Mouse (Mus musculus): ENCODE results near the gene Ddx39b. TPM values are rescaled to one million over a fixed set of nuclear protein-coding genes. Genes with fewer than 3 reads are reported as not detected.

Gene Ddx39b
- total RNA-seq, 2 experiments from 2014 or later: 187 to 417 TPM

DNA sequence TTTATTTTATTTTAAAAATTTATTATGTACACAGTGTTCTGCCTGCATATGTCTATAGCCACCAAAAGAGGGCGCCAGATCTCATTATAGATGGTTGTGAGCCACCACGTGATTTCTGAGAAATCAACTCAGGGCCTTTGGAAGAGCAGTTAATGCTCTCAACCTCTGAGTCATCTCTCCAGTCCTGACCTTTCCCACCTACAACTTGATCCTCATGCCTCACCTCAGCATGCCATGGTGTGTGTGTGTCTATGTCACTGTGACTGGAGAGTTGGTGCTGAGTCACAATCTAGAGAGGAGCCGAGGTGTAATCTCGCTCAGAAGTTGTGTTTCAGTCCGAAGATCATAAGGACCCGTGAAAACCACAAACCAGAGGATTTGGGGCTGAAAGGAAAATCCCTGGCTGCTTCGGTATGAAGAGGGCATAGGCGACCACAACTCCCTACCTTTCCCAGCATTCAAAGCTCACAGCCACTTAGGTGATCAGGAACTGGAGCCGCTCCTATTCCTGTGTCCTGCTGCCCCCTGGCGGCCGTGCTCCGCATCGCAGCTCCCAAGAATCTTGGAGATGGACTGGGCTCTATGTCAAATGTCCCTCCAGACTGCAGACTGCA, 60.2 kb downstream of the Ddx39b start:
- ATAC-seq (replicated peaks; ENCODE audit: poor library complexity, severe bottlenecking): peak; percentile 72

DNA sequence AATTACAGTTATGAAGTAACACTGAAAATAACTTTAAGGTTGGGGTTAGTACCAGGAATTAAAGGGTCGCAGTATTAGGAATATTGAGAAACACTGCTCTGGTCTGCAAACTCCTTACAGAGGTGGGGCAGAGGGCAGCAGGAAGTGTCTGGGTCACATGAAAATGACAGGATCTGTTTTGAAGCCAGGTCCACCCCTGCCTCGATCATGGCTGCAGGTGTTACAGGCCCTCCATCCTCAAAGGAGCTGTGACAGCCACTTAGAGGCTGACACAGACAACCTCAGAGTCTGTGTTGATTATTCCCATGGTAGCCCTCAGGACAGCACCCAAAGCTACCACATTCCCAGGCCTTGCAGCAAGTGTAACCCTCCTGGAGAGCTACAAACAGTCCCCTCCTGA, 61.7 kb downstream of the Ddx39b start:
- ATAC-seq (replicated peaks; ENCODE audit: poor library complexity, severe bottlenecking): no peak

Other genes with a start within 250 kb of the Ddx39b start
Only the 30 nearest of the 35 such genes appear.
- gene Msh5, start 195.0 kb upstream of the Ddx39b start, total RNA-seq (2014; fragmentation: Nextera tagmentation): 0.19 and 6.8 TPM in 2 replicates
- gene Msh5, start 195.0 kb upstream of the Ddx39b start, total RNA-seq (2017): 0.62 and 3.6 TPM in 2 replicates
- gene Clic1, start 191.8 kb upstream of the Ddx39b start, total RNA-seq (2014; fragmentation: Nextera tagmentation): 231 and 245 TPM in 2 replicates
- gene Clic1, start 191.8 kb upstream of the Ddx39b start, total RNA-seq (2017): 268 and 347 TPM in 2 replicates
- 3.4 TPM in 1 of 2 replicates, not detected in the other for gene Ddah2, start 182.7 kb upstream of the Ddx39b start, total RNA-seq (2014; fragmentation: Nextera tagmentation)
- 0.57 and 3.7 TPM in 2 replicates for gene Ddah2, start 182.7 kb upstream of the Ddx39b start, total RNA-seq (2017)
- not detected in 2 replicates for gene Ly6g6c, start 176.4 kb upstream of the Ddx39b start, total RNA-seq (2014; fragmentation: Nextera tagmentation)
- not detected in 2 replicates for gene Ly6g6c, start 176.4 kb upstream of the Ddx39b start, total RNA-seq (2017)
- not detected in 2 replicates for gene Mpig6b, start 175.6 kb upstream of the Ddx39b start, total RNA-seq (2014; fragmentation: Nextera tagmentation)
- not detected in 2 replicates for gene Mpig6b, start 175.6 kb upstream of the Ddx39b start, total RNA-seq (2017)
- gene Ly6g6e, start 164.8 kb upstream of the Ddx39b start, total RNA-seq (2014; fragmentation: Nextera tagmentation): not detected in 2 replicates
- not detected in 2 replicates for gene Ly6g6e, start 164.8 kb upstream of the Ddx39b start, total RNA-seq (2017)
- gene Ly6g6d, start 163.7 kb upstream of the Ddx39b start, total RNA-seq (2014; fragmentation: Nextera tagmentation): not detected in 2 replicates
- not detected in 2 replicates for gene Ly6g6d, start 163.7 kb upstream of the Ddx39b start, total RNA-seq (2017)
- not detected in 2 replicates for gene Ly6g6f, start 156.1 kb upstream of the Ddx39b start, total RNA-seq (2014; fragmentation: Nextera tagmentation)
- gene Ly6g6f, start 156.1 kb upstream of the Ddx39b start, total RNA-seq (2017): not detected in 2 replicates
- gene Abhd16a, start 152.5 kb upstream of the Ddx39b start, total RNA-seq (2014; fragmentation: Nextera tagmentation): 26.7 and 33.3 TPM in 2 replicates
- gene Abhd16a, start 152.5 kb upstream of the Ddx39b start, total RNA-seq (2017): 27.7 and 35.0 TPM in 2 replicates
- gene Ly6g5c, start 133.5 kb upstream of the Ddx39b start, total RNA-seq (2014; fragmentation: Nextera tagmentation): not detected in 2 replicates
- gene Ly6g5c, start 133.5 kb upstream of the Ddx39b start, total RNA-seq (2017): not detected in 2 replicates
- 1.6 TPM in 1 of 2 replicates, not detected in the other for gene Ly6g5b, start 126.3 kb upstream of the Ddx39b start, total RNA-seq (2014; fragmentation: Nextera tagmentation)
- gene Ly6g5b, start 126.3 kb upstream of the Ddx39b start, total RNA-seq (2017): 0.56 TPM in 1 of 2 replicates, not detected in the other
- 21.2 and 25.4 TPM in 2 replicates for gene Gpank1, start 120.3 kb upstream of the Ddx39b start, total RNA-seq (2014; fragmentation: Nextera tagmentation)
- gene Gpank1, start 120.3 kb upstream of the Ddx39b start, total RNA-seq (2017): 24.0 and 26.9 TPM in 2 replicates
- 289 and 384 TPM in 2 replicates for gene Csnk2b, start 119.7 kb upstream of the Ddx39b start, total RNA-seq (2014; fragmentation: Nextera tagmentation)
- gene Csnk2b, start 119.7 kb upstream of the Ddx39b start, total RNA-seq (2017): 277 and 317 TPM in 2 replicates
- gene D17H6S53E, start 115.4 kb upstream of the Ddx39b start, total RNA-seq (2014; fragmentation: Nextera tagmentation): 16.3 and 18.4 TPM in 2 replicates
- gene D17H6S53E, start 115.4 kb upstream of the Ddx39b start, total RNA-seq (2017): 7.9 and 10.7 TPM in 2 replicates
- gene Apom, start 109.7 kb upstream of the Ddx39b start, total RNA-seq (2014; fragmentation: Nextera tagmentation): not detected in 2 replicates
- 1.2 TPM in 1 of 2 replicates, not detected in the other for gene Apom, start 109.7 kb upstream of the Ddx39b start, total RNA-seq (2017)
- 93.9 and 111 TPM in 2 replicates for gene Bag6, start 106.6 kb upstream of the Ddx39b start, total RNA-seq (2014; fragmentation: Nextera tagmentation)
- 68.8 and 74.0 TPM in 2 replicates for gene Bag6, start 106.6 kb upstream of the Ddx39b start, total RNA-seq (2017)
- 254 and 306 TPM in 2 replicates for gene Prrc2a, start 76.8 kb upstream of the Ddx39b start, total RNA-seq (2014; fragmentation: Nextera tagmentation)
- 43.2 and 67.9 TPM in 2 replicates for gene Prrc2a, start 76.8 kb upstream of the Ddx39b start, total RNA-seq (2017)
- gene Aif1, start 65.7 kb upstream of the Ddx39b start, total RNA-seq (2014; fragmentation: Nextera tagmentation): 15.1 and 20.8 TPM in 2 replicates
- gene Aif1, start 65.7 kb upstream of the Ddx39b start, total RNA-seq (2017): 7.8 and 14.3 TPM in 2 replicates
- 78.7 and 89.0 TPM in 2 replicates for gene Lst1, start 53.3 kb upstream of the Ddx39b start, total RNA-seq (2014; fragmentation: Nextera tagmentation)
- gene Lst1, start 53.3 kb upstream of the Ddx39b start, total RNA-seq (2017): 55.5 and 115 TPM in 2 replicates
- 1.6 TPM in 1 of 2 replicates, not detected in the other for gene Ltb, start 47.3 kb upstream of the Ddx39b start, total RNA-seq (2014; fragmentation: Nextera tagmentation)
- gene Ltb, start 47.3 kb upstream of the Ddx39b start, total RNA-seq (2017): 0.41 and 0.99 TPM in 2 replicates
- 5.9 and 12.2 TPM in 2 replicates for gene Tnf, start 39.7 kb upstream of the Ddx39b start, total RNA-seq (2014; fragmentation: Nextera tagmentation)
- gene Tnf, start 39.7 kb upstream of the Ddx39b start, total RNA-seq (2017): 13.1 and 15.2 TPM in 2 replicates
- gene Lta, start 36.4 kb upstream of the Ddx39b start, total RNA-seq (2014; fragmentation: Nextera tagmentation): not detected in 2 replicates
- not detected in 2 replicates for gene Lta, start 36.4 kb upstream of the Ddx39b start, total RNA-seq (2017)
- gene Gm16181, start 20.9 kb upstream of the Ddx39b start, total RNA-seq (2014; fragmentation: Nextera tagmentation): not detected in 2 replicates
- gene Gm16181, start 20.9 kb upstream of the Ddx39b start, total RNA-seq (2017): 0.82 TPM in 1 of 2 replicates, not detected in the other
- 10.0 and 11.7 TPM in 2 replicates for gene Atp6v1g2, start 8.1 kb upstream of the Ddx39b start, total RNA-seq (2014; fragmentation: Nextera tagmentation)
- 2.0 and 3.9 TPM in 2 replicates for gene Atp6v1g2, start 8.1 kb upstream of the Ddx39b start, total RNA-seq (2017)
- 4.5 and 5.2 TPM in 2 replicates for gene Nfkbil1, start 6.0 kb upstream of the Ddx39b start, total RNA-seq (2014; fragmentation: Nextera tagmentation)
- gene Nfkbil1, start 6.0 kb upstream of the Ddx39b start, total RNA-seq (2017): 5.3 and 5.9 TPM in 2 replicates
- 275 and 369 TPM in 2 replicates for gene H2-D1, start 21.0 kb downstream of the Ddx39b start, total RNA-seq (2014; fragmentation: Nextera tagmentation)
- 399 and 416 TPM in 2 replicates for gene H2-D1, start 21.0 kb downstream of the Ddx39b start, total RNA-seq (2017)
- not detected in 2 replicates for gene H2-Q1, start 78.7 kb downstream of the Ddx39b start, total RNA-seq (2014; fragmentation: Nextera tagmentation)
- not detected in 2 replicates for gene H2-Q1, start 78.7 kb downstream of the Ddx39b start, total RNA-seq (2017)
- gene H2-Q2, start 100.5 kb downstream of the Ddx39b start, total RNA-seq (2014; fragmentation: Nextera tagmentation): 0.45 TPM in 1 of 2 replicates, not detected in the other
- not detected in 2 replicates for gene H2-Q2, start 100.5 kb downstream of the Ddx39b start, total RNA-seq (2017)
- gene H2-Q4, start 137.9 kb downstream of the Ddx39b start, total RNA-seq (2014; fragmentation: Nextera tagmentation): 8.3 and 15.5 TPM in 2 replicates
- 19.5 and 23.4 TPM in 2 replicates for gene H2-Q4, start 137.9 kb downstream of the Ddx39b start, total RNA-seq (2017)
- 23.1 and 29.0 TPM in 2 replicates for gene H2-Q6, start 183.1 kb downstream of the Ddx39b start, total RNA-seq (2014; fragmentation: Nextera tagmentation)
- gene H2-Q6, start 183.1 kb downstream of the Ddx39b start, total RNA-seq (2017): 30.8 and 35.5 TPM in 2 replicates

Data from granulocyte monocyte progenitor cell, adult 5-6 weeks (primary cell).